Mouse (Mus musculus) intestine, embryonic 14.5 days (tissue): Measurements from ENCODE around the gene Hamp2. TPM values are rescaled to one million over a fixed set of nuclear protein-coding genes. Genes with fewer than 3 reads are reported as not detected.
A peak's percentile ranks its signal among the peaks of the same experiment; 100 is the strongest.
"Not testable (repeated sequence)": the region's sequence is repeated elsewhere in the genome, so short reads cannot be mapped to it uniquely, and the experiment has no call there.

ENCODE experiments used
- ATAC-seq: fragments of 200-750 bp; cut with Nextera tagmentation; replicated peaks from 2 replicates; pipeline ENCODE4 v1.8.0; 2017; ENCODE audit warnings: low read depth, moderate number of reproducible peaks, moderate TSS enrichment, moderate library complexity; ENCODE audit not compliant: low FRiP score, low TSS enrichment
- DNase-seq: peaks from one replicate; pipeline ENCODE4 v3.0.0-alpha.2; 2018; ENCODE audit warnings: low spot score
- H3K27ac ChIP-seq: fragments of 300-500 bp; sonication (generic); 2 replicates; pipeline ENCODE4 v1.5.1; 2014; ENCODE audit warnings: low read depth, mild to moderate bottlenecking, control low read depth
- H3K27me3 ChIP-seq: fragments of 300-500 bp; sonication (generic); replicated peaks from 2 replicates; pipeline ENCODE4 v1.6.1; 2014; ENCODE audit warnings: low read length, control low read depth; ENCODE audit not compliant: control insufficient read depth, insufficient read depth
- H3K36me3 ChIP-seq: fragments of 300-500 bp; sonication (generic); 2 replicates; pipeline ENCODE4 v1.6.1; 2014; ENCODE audit warnings: low read length, control low read depth; ENCODE audit not compliant: control insufficient read depth, insufficient read depth
- H3K4me1 ChIP-seq: fragments of 300-500 bp; sonication (generic); replicated peaks from 2 replicates; pipeline ENCODE4 v1.6.1; 2014; ENCODE audit warnings: low read length, control low read depth, mixed read lengths; ENCODE audit not compliant: control insufficient read depth, insufficient read depth
- H3K4me2 ChIP-seq: fragments of 300-500 bp; sonication (generic); 2 replicates; pipeline ENCODE4 v1.6.1; 2014; ENCODE audit warnings: low read length
- H3K4me3 ChIP-seq: fragments of 300-500 bp; sonication (generic); 2 replicates; pipeline ENCODE4 v1.5.1; 2014; ENCODE audit warnings: low read depth, low read length, control low read depth, mixed read lengths
- H3K9ac ChIP-seq: fragments of 300-500 bp; sonication (generic); 2 replicates; pipeline ENCODE4 v1.6.1; 2014; ENCODE audit warnings: mild to moderate bottlenecking, low read length
- H3K9me3 ChIP-seq: fragments of 300-500 bp; sonication (generic); 2 replicates; pipeline ENCODE4 v1.6.1; 2016; ENCODE audit warnings: low read length, control low read depth; ENCODE audit not compliant: control insufficient read depth
- WGBS: fragments of 180-500 bp; shearing (Covaris S2); extraction: QIAGEN DNeasy Blood & Tissue Kit; methylation state at CpG from one replicate; pipeline ENCODE4 v1.1.7; 2014; 5-methylcytosine and 5-hydroxymethylcytosine counted together
- polyA plus RNA-seq: library from polyadenylated mRNA; unstranded; fragments of >200 nt; fragmentation: Nextera tagmentation; extraction: Ambion mirVana; gene quantifications from 2 replicates; pipeline ENCODE4 v1.2.1, GENCODE M21; 2014

The Hamp2 gene
- polyA plus RNA-seq: not detected in 2 replicates

DNA sequence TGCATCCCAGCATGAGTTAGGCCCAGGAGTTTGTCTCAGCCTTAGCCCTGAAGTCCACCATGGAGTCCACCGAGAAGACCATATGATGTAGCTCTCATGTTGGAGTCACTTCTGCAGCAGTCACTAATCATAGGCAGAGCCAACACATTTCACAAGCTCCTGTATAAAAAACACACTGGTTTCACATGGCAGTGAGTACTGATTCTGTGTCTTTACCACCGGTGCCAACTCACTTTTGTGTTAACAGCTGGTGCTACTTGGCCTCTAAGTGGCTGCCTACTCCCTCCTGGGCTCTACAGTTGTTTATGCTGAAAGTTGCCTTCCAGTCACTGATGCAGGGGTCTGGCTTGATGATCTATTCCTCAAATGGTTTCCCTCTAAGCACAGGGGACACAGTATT, at the start of gene Hamp2:
Gene Hamp2 (minus strand): TSS at position 101 of the 400 bp plus-strand sequence.
- not testable (repeated sequence) for H3K36me3 ChIP-seq

DNA sequence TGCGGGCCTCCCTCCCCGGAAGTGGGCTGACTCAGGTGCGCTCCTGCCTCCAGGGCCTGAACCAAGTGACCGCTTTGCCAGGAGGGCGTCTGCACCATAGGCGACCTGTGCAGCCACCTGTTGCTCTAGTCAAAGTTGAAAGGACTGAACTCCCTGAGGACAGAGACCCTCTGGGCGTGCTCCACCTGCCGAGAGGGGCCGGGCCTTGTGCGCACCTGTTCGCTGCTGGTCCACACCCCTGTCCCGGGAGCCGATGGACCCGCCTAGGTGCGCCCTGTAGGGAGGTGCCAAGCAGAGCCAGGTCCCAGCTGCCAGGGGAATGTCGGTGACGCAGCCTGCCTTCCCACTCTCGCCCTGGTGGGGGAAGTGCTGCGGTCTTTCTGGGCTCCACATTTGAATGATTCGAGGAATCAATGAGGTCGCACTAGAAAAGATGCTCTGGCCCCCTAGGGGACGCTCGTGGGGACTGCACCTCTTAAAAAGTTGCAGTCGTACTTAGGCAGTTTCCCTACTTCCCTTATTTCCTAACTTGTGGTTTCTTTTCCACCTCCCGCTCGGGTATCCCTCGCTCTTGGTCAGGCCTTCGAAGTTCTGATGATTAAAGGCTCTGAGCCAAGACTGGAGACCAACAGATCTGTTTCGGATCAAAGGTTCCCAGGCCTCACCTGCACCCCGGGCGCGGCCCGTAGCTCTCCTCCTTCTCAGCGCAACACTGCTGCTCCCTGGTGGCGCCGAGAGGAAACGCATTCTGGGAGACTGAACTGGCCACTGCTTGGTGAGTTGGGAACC, 49.2 kb upstream of the Hamp2 start, which contains the start of gene Fam187b:
Gene Fam187b (plus strand): TSS at position 290 of the 789 bp plus-strand sequence.
- no peaks in the 10 kb centered on the region for H3K9me3 ChIP-seq
- ATAC-seq: peak; percentile 94
- peak; percentile 96 for DNase-seq
- H3K4me2 ChIP-seq: peak within 1 kb of the TSS; percentile 61
- peak within 1 kb of the TSS; percentile 81 for H3K27ac ChIP-seq
- 0 out of 2 replicates have a peak, but pooled peaks cover 11% of the 10 kb centered on the region for H3K27me3 ChIP-seq
- under 1% methylated on average over 37 of the region's 37 CpGs for WGBS
- 0 out of 2 replicates have a peak, but pooled peaks cover 8% of the 10 kb centered on the region for H3K36me3 ChIP-seq
- H3K4me3 ChIP-seq: peak within 1 kb of the TSS; percentile 47
- no peaks in the 10 kb centered on the region; the same call in 1 of the 2 replicates for H3K4me1 ChIP-seq
- H3K9ac ChIP-seq: peak within 1 kb of the TSS; percentile 66

More for the DNA sequence above, at the start of gene Hamp2:
- not testable (repeated sequence) for H3K27ac ChIP-seq, ATAC-seq, H3K9ac ChIP-seq, H3K4me3 ChIP-seq, H3K9me3 ChIP-seq, H3K4me1 ChIP-seq, H3K27me3 ChIP-seq, H3K4me2 ChIP-seq, DNase-seq
- 67% methylated on average over 2 of the region's 2 CpGs for WGBS

GRCm38 (mm10) chr7:30973251-30973500, 48.7 kb upstream of the Hamp2 start, which contains the start of gene Lsr:
Lsr (minus strand) TSS chr7:30973464.
- Histone ChIP-seq H3K4me3 (peak within 1 kb of the TSS; percentile 47), H3K9me3 (no peaks in the 10 kb centered on the region), H3K4me1 (no peaks in the 10 kb centered on the region; the same call in 1 of the 2 replicates), H3K27ac (peak within 1 kb of the TSS; percentile 81), H3K36me3 (peaks cover 11% of the 10 kb centered on the region; the same call in 1 of the 2 replicates), H3K27me3 (0 out of 2 replicates have a peak, but pooled peaks cover 11% of the 10 kb centered on the region), H3K4me2 (peak within 1 kb of the TSS; percentile 61), H3K9ac (peak within 1 kb of the TSS; percentile 66)
- DNase-seq (no peak), ATAC-seq (peak; percentile 91; the same call in 1 of the 2 replicates)
- under 1% methylated on average over 19 of the region's 19 CpGs for WGBS

DNA sequence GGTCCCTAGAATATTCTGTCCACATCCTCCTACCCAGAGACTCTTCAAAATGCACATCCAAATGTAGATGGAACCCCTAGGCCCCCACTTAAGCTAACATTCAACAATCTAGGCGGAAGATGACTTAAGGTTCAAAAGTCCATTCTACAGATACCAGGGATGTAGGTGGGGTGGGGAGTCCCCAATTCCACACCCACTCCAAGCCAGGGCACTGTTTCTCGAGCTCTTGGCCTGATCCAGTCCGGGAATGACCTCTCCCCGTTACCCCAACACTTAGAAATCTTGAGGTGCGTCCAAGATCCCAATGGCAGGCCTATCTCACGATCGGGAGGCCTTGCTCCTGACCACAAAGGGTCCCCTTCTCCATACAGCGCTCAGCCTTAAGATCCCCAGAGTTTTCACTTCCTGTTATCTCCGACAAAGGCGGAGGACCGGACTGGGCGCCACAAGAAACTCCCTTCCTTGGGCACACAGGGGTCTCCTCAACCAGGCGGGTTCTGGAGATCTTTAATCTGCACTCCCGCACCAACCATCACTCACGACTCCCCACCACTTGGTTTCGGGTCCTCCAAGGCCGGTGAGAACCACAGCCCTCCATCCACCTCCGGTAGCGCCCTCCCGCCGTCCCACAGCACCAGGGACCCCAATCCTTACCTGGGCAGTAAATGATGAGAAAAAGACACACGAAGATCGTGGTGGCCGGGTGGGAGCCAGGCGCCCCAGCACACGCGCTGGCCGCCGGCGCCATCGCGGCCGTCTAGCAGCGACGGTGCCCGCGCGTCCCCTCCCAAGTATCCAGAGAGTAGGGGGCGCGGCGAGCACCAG, 48.2 kb upstream of the Hamp2 start:
- peaks cover 11% of the 10 kb centered on the region; the same call in 1 of the 2 replicates for H3K36me3 ChIP-seq
- peak overlapping the region; percentile 47 for H3K4me3 ChIP-seq
- H3K9me3 ChIP-seq: no peaks in the 10 kb centered on the region
- peak overlapping the region; percentile 61 for H3K4me2 ChIP-seq
- DNase-seq (no peak), ATAC-seq (peak; percentile 41)
- H3K4me1 ChIP-seq: no peaks in the 10 kb centered on the region; the same call in 1 of the 2 replicates
- 0 out of 2 replicates have a peak, but pooled peaks cover 11% of the 10 kb centered on the region for H3K27me3 ChIP-seq
- peak overlapping the region; percentile 81 for H3K27ac ChIP-seq
- 3% methylated on average over 41 of the region's 41 CpGs for WGBS
- H3K9ac ChIP-seq: peak overlapping the region; percentile 66

DNA sequence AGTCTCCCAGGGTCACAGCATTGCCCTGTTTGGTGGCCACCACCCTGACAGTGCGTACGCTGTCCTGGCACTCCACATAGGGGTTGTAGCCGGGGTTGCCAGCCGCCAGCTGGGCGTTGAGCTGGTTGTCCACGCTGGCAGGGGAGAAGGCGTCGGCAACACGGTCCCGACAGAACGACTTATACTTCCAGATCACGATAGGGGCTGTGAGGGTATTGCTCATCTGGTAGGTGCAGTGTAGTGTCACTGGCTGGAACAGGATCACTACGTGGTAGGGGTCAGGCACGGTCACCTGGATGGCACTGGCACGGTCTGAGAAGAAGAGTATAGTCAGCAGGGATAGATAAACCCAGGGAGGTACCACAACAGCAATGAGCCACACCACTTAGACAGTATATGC, 47.4 kb upstream of the Hamp2 start:
- peaks cover 11% of the 10 kb centered on the region; the same call in 1 of the 2 replicates for H3K36me3 ChIP-seq
- no peaks in the 10 kb centered on the region; the same call in 1 of the 2 replicates for H3K4me1 ChIP-seq
- H3K27me3 ChIP-seq: 0 out of 2 replicates have a peak, but pooled peaks cover 11% of the 10 kb centered on the region
- H3K9ac ChIP-seq: peak overlapping the region; percentile 66; the same call in 1 of the 2 replicates
- DNase-seq (no peak), ATAC-seq (no peak)
- H3K9me3 ChIP-seq: no peaks in the 10 kb centered on the region
- H3K4me3 ChIP-seq: peak overlapping the region; percentile 47
- peak overlapping the region; percentile 61 for H3K4me2 ChIP-seq
- WGBS: 87% methylated on average over 15 of the region's 15 CpGs
- no peak overlapping the region for H3K27ac ChIP-seq

GRCm38 (mm10) chr7:30969174-30969573, 44.7 kb upstream of the Hamp2 start:
- Histone ChIP-seq H3K4me2 (no peak overlapping the region), H3K27me3 (0 out of 2 replicates have a peak, but pooled peaks cover 11% of the 10 kb centered on the region), H3K4me3 (no peak overlapping the region), H3K4me1 (no peaks in the 10 kb centered on the region; the same call in 1 of the 2 replicates), H3K36me3 (peaks cover 11% of the 10 kb centered on the region; the same call in 1 of the 2 replicates), H3K9me3 (no peaks in the 10 kb centered on the region), H3K27ac (no peak overlapping the region), H3K9ac (no peak overlapping the region)
- no peak for ATAC-seq
- WGBS: 91% methylated on average over 4 of the region's 4 CpGs
- no peak for DNase-seq

DNA sequence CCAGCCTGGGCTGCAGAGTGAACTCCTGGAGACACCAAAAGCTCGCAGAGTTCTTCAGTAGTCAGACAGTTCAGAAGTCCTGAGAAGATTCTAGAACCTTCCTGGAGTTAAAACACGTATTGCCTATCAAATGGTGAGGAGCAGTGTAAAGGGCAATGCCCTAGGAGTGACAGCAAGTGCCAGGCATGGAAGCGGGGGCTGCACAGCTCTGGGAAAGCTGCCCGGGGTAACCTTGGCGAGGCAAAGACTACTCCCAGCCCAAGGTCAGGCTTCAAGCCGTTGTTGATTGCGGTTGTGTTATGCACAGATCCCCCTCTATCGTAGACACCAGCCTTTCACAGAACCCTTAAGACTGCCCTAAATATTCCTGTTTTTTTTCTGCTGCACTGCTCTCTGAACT, 44.1 kb upstream of the Hamp2 start:
- DNase-seq: no peak
- no peak overlapping the region for H3K4me3 ChIP-seq
- WGBS: 91% methylated on average over 8 of the region's 8 CpGs
- H3K36me3 ChIP-seq: peaks cover 11% of the 10 kb centered on the region; the same call in 1 of the 2 replicates
- no peak overlapping the region for H3K4me2 ChIP-seq
- no peaks in the 10 kb centered on the region; the same call in 1 of the 2 replicates for H3K4me1 ChIP-seq
- H3K9ac ChIP-seq: no peak overlapping the region
- H3K27me3 ChIP-seq: 0 out of 2 replicates have a peak, but pooled peaks cover 11% of the 10 kb centered on the region
- ATAC-seq: no peak
- H3K9me3 ChIP-seq: no peaks in the 10 kb centered on the region
- H3K27ac ChIP-seq: no peak overlapping the region

DNA sequence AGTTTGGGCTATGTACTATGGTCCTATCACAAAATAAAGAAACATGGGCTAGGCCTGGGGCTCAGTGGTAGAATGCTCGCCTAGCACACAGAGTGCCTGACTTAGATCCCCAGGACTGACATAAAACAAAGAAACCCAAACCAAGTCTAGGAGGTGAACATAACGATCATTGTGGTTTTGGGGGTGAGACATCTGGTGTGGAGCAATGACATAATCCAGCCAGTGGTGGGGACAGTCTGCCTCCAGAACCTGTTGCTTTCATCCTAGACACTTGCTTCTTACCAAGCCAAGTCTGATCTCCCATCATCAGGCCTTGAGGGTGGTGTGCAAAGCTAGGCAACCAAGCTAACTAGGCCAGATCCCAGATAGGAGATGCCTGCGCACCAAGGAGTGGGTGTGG, 42.2 kb upstream of the Hamp2 start:
- Histone ChIP-seq H3K4me2 (no peak overlapping the region), H3K27ac (no peak overlapping the region), H3K4me3 (no peak overlapping the region), H3K27me3 (no peaks in the 10 kb centered on the region), H3K4me1 (no peaks in the 10 kb centered on the region), H3K36me3 (peaks cover 14% of the 10 kb centered on the region; the same call in 1 of the 2 replicates), H3K9me3 (no peaks in the 10 kb centered on the region), H3K9ac (no peak overlapping the region)
- ATAC-seq: no peak
- no peak for DNase-seq
- 80% methylated on average over 3 of the region's 3 CpGs for WGBS
